Mouse (Mus musculus) brain, embryonic 14.5 days (tissue): ENCODE results near the gene Hsh2d.

Experiments used
- CTCF ChIP-seq: fragments of 200-500 bp; IDR thresholded peaks from 2 replicates; pipeline ENCODE4 v1.5.1; 2012; ENCODE audit warnings: inconsistent platforms, mild to moderate bottlenecking, moderate library complexity, borderline replicate concordance; ENCODE audit not compliant: insufficient read depth, insufficient read length; ENCODE audit errors: extremely low read depth
- POLR2A ChIP-seq: fragments of 200-500 bp; IDR thresholded peaks from 2 replicates; pipeline ENCODE4 v1.6.1; 2012; ENCODE audit warnings: mild to moderate bottlenecking, inconsistent platforms, borderline replicate concordance; ENCODE audit not compliant: poor library complexity, insufficient read depth, insufficient read length, severe bottlenecking; ENCODE audit errors: extremely low read depth

DNA sequence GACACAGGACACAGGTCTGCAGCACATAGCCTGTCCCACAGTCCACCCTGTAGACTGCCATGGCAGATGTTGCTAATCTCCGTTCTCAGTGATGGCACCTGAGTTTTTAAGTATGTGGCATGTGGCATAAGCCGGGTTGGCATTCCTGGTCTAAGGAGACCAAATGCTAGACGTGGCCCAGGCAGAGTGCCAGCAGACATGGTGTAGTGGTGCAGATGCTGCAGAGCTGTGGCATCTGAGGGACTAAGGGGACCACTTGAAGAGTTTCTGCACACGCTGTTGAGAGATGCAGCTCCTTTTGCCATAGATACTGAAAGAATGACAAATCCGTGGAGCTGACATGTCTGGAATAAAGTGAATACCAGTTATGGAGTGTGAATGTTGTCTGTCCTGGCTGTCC, 33.2 kb downstream of the Hsh2d start:
- no peak for TF ChIP-seq POLR2A
- TF ChIP-seq CTCF: no peak
